Mouse (Mus musculus) kidney, adult 2 months (tissue): ENCODE measurements around the gene Serpinb5.

Experiments
- CTCF ChIP-seq: fragments of 200-500 bp; conservative IDR thresholded peaks from 2 replicates; pipeline ENCODE4 v1.5.1; 2011; ENCODE audit warnings: low read depth, mild to moderate bottlenecking, control low read depth, low read length, moderate library complexity, mixed read lengths; ENCODE audit not compliant: insufficient read depth, insufficient read length
- POLR2A ChIP-seq: fragments of 200-500 bp; IDR thresholded peaks from one replicate; pipeline ENCODE4 v1.6.1; 2011; ENCODE audit warnings: low read depth, low read length, control low read depth

DNA sequence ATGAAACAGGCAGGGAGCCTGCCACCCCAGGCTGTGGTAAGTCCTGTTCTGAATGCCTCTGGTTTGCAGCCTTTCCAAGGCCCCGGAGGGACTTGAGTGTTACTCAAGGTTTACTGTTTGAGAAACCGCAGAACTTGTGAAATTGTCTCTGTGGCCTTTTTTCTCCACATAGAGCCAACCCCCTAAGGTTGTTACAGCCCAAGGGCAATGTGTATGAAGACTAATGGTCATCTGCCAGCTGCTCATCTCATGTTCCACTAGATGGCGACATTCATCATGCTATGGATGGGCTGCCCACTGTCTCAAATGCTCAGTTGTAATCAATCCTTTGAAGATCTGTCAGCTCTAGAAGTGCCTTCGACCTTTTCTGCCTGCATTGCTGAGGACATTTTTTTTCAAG is 40.4 kb downstream of the Serpinb5 start:
- TF ChIP-seq CTCF, result peak; percentile 57
- no peak for TF ChIP-seq POLR2A
